Comparison of ENCODE assay signal across 25 mouse cellular contexts in the genomic region with DNA sequence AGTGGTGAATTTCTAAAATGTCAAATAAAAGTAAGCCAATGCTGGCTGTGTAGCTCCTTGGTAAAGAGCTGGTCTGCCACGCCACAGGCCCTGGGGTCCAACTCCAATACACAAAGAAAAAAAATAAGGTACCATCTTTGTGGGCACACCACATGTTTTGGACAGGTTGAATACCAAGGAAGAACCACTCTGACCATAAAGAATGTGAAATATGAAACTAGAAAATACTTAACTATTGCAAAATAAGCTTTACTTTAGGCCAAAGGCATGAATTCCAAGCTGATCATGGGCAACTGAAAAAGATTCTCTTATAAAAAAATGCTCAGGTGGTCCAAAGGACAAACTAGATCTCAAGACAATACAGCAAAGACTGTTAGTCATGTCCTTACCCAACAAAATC.
"Had no signal": no experiment of that assay in that cellular context is flagged by ENCODE, and none has a peak within 500 bp of the region (broad histone marks: within the 10 kb centered on the region; RNA-seq: fewer than 3 reads in every experiment).

No protein-coding gene starts in this region.

- H3K4me3 ChIP-seq: gastrocnemius, adult 2 months; heart, adult 2 months; heart, embryonic 13.5 days; heart, embryonic 15.5 days; hindbrain, embryonic 10.5 days; hindbrain, embryonic 13.5 days; hindbrain, embryonic 15.5 days; intestine, embryonic 15.5 days; limb, embryonic 13.5 days; limb, embryonic 15.5 days; liver, embryonic 12.5 days had no signal

- H3K9ac ChIP-seq: heart, embryonic 13.5 days; heart, embryonic 15.5 days; hindbrain, embryonic 13.5 days; hindbrain, embryonic 15.5 days; intestine, embryonic 15.5 days; limb, embryonic 13.5 days; limb, embryonic 15.5 days; liver, embryonic 12.5 days; liver, embryonic 14.5 days had no signal

- H3K27me3 ChIP-seq: heart, embryonic 13.5 days; heart, embryonic 15.5 days; hindbrain, embryonic 13.5 days; hindbrain, embryonic 15.5 days; intestine, embryonic 15.5 days; limb, embryonic 13.5 days; limb, embryonic 15.5 days; liver, embryonic 12.5 days had no signal

- H3K4me2 ChIP-seq: heart, embryonic 11.5 days; heart, embryonic 13.5 days; heart, embryonic 15.5 days; hindbrain, embryonic 13.5 days; hindbrain, embryonic 15.5 days; intestine, embryonic 15.5 days; limb, embryonic 13.5 days; limb, embryonic 15.5 days; liver, embryonic 12.5 days had no signal

- H3K27ac ChIP-seq: gastrocnemius, adult 2 months; heart, adult 2 months; heart, embryonic 13.5 days; heart, embryonic 15.5 days; hindbrain, embryonic 10.5 days; hindbrain, embryonic 13.5 days; hindbrain, embryonic 15.5 days; intestine, embryonic 15.5 days; limb, embryonic 13.5 days; limb, embryonic 15.5 days; liver, embryonic 12.5 days; liver, embryonic 14.5 days had no signal

- H3K4me1 ChIP-seq: hindbrain, embryonic 10.5 days; hindbrain, embryonic 13.5 days; hindbrain, embryonic 15.5 days; intestine, embryonic 15.5 days; limb, embryonic 13.5 days; limb, embryonic 15.5 days had no signal

- H3K9me3 ChIP-seq: heart, embryonic 13.5 days; heart, embryonic 15.5 days; hindbrain, embryonic 10.5 days; hindbrain, embryonic 13.5 days; hindbrain, embryonic 15.5 days; intestine, embryonic 15.5 days; limb, embryonic 13.5 days; limb, embryonic 15.5 days; liver, embryonic 12.5 days had no signal

- ATAC-seq: inflammation-experienced regulatory T-cells, adult 6 months; intestine, embryonic 15.5 days; intestine, postnatal 0 days; liver, embryonic 12.5 days had no signal

- H3K36me3 ChIP-seq: heart, embryonic 13.5 days; heart, embryonic 15.5 days; hindbrain, embryonic 10.5 days; hindbrain, embryonic 13.5 days; hindbrain, embryonic 15.5 days; intestine, embryonic 15.5 days; limb, embryonic 13.5 days; limb, embryonic 15.5 days; liver, embryonic 12.5 days had no signal

- DNase-seq: gastrocnemius, adult 2 months; gastrocnemius, postnatal 10 days; gastrocnemius, postnatal 25 days; heart, adult 2 months; heart, postnatal 4 days; kidney, adult 18-20 months; kidney, adult 8-10 months; kidney, postnatal 10 days; kidney, postnatal 25 days; layer of hippocampus, adult 9-11 months; layer of hippocampus, postnatal 36 days; left cerebral cortex, postnatal 4 days had no signal
